In the genomic region with DNA sequence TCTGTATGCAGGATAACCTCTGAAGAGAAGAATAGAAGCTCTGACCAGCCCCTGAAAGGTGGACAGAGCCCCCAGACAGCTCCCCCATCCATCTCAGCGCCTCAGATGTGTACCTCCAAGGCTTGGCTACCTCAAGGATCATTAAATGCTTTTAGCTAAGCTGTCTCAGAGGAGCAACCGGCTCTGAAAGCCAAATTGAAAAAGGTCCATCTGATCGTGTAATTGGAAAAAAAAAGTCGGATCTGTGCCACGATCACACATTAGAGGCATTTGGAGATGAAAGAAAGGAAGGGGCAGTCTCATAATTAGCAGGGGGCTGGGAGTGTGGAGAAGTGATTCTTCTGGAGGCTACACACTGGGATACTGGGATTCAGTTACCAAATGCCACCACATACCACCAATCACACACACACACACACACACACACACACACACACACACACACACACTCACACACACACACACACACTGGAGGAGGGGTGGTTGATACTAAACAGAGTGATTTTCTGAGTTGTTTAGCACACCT, we compare ENCODE assay signal across 24 mouse cellular contexts.
A peak's percentile ranks its signal among the peaks of the same experiment; 100 is the strongest.
DNase-seq lines count a peak whose midpoint lies in the region; ATAC-seq and TF ChIP-seq lines count a peak whose summit lies in the region.
"Had no signal": no experiment of that assay in that cellular context is flagged by ENCODE, and none has a peak within 500 bp of the region (broad histone marks: within the 10 kb centered on the region; RNA-seq: fewer than 3 reads in every experiment).

No protein-coding gene starts in this region.

- no peak overlapping the region for H3K4me3 ChIP-seq in forebrain, embryonic 15.5 days
- H3K4me3 ChIP-seq: embryonic facial prominence, embryonic 12.5 days; heart, embryonic 10.5 days; hindbrain, embryonic 13.5 days; intestine, embryonic 15.5 days had no signal

- TF ChIP-seq POLR2A in brain, embryonic 14.5 days (IDR thresholded peaks at IDR 0.05; ENCODE audit: borderline replicate concordance, extremely low read depth, insufficient read depth, insufficient read length, poor library complexity, severe bottlenecking) = no peak

- H3K4me2 ChIP-seq in forebrain, embryonic 15.5 days (replicated peaks) = no peak overlapping the region
- H3K4me2 ChIP-seq: embryonic facial prominence, embryonic 12.5 days; hindbrain, embryonic 13.5 days; intestine, embryonic 15.5 days had no signal

- peak overlapping the region; percentile 20; the same call in 1 of the 2 replicates for H3K27ac ChIP-seq in forebrain, embryonic 15.5 days (replicated peaks)
- H3K27ac ChIP-seq: embryonic facial prominence, embryonic 12.5 days; heart, embryonic 10.5 days; hindbrain, embryonic 13.5 days; intestine, embryonic 15.5 days had no signal

- WGBS in forebrain, embryonic 15.5 days = 14% methylated on average over 5 of the region's 5 CpGs

- H3K36me3 ChIP-seq in forebrain, embryonic 15.5 days = no peaks in the 10 kb centered on the region
- H3K36me3 ChIP-seq: embryonic facial prominence, embryonic 12.5 days; G1E; heart, embryonic 10.5 days; hindbrain, embryonic 13.5 days; intestine, embryonic 15.5 days had no signal

- peak; percentile 28 to 47 for DNase-seq in cerebellum, postnatal 10 days
- no peak for DNase-seq in cerebellum, postnatal 36 days
- DNase-seq in layer of hippocampus, postnatal 10 days (ENCODE audit: low spot score in 2 of 2) = peak; percentile 6 to 16
- no peak for DNase-seq in layer of hippocampus, adult 9-11 months
- peak; percentile 88 for DNase-seq in brain, embryonic 14.5 days (ENCODE audit: low read depth)
- no peak for DNase-seq in kidney, adult 8-10 months
- no peak for DNase-seq in right cerebral cortex, postnatal 36 days (ENCODE audit: low spot score in 2 of 2)
- DNase-seq: adrenal gland, adult 8-10 months; adrenal gland, postnatal 36 days; B cell, adult 2 months; cerebellum, adult 11 months; cerebellum, adult 8-10 months; embryo, embryonic 11 days; gastrocnemius, postnatal 10 days; heart, adult 18-20 months; heart, postnatal 10 days; heart, postnatal 4 days had no signal

- no peaks in the 10 kb centered on the region for H3K9me3 ChIP-seq in forebrain, embryonic 15.5 days
- H3K9me3 ChIP-seq: embryonic facial prominence, embryonic 12.5 days; heart, embryonic 10.5 days; hindbrain, embryonic 13.5 days; intestine, embryonic 15.5 days had no signal

- H3K9ac ChIP-seq in forebrain, embryonic 15.5 days (replicated peaks) = no peak overlapping the region
- H3K9ac ChIP-seq: embryonic facial prominence, embryonic 12.5 days; hindbrain, embryonic 13.5 days; intestine, embryonic 15.5 days had no signal

- no peaks in the 10 kb centered on the region for H3K27me3 ChIP-seq in forebrain, embryonic 15.5 days
- H3K27me3 ChIP-seq: embryonic facial prominence, embryonic 12.5 days; hindbrain, embryonic 13.5 days; intestine, embryonic 15.5 days had no signal

- no peak for TF ChIP-seq CTCF in brain, embryonic 14.5 days (IDR thresholded peaks at IDR 0.05; ENCODE audit: borderline replicate concordance, extremely low read depth, insufficient read depth, insufficient read length)

- H3K4me1 ChIP-seq in forebrain, embryonic 15.5 days = peaks cover 12% of the 10 kb centered on the region
- H3K4me1 ChIP-seq: heart, embryonic 10.5 days; intestine, embryonic 15.5 days had no signal

- peak; percentile 57; the same call in 1 of the 2 replicates for ATAC-seq in forebrain, embryonic 15.5 days (replicated peaks)
- ATAC-seq: CD4-positive, CD25-positive, alpha-beta regulatory T cell, adult 4 months; intestine, embryonic 15.5 days had no signal

Comparison
In these comparisons a context has a peak if more than half of its experiments do, and no peak if none do; other contexts are left out.
1. DNase-seq: peak in cerebellum, postnatal 10 days (2 of 2), layer of hippocampus, postnatal 10 days (2 of 2) and brain, embryonic 14.5 days (single experiment); none in cerebellum, postnatal 36 days (0 of 2), layer of hippocampus, adult 9-11 months (single experiment), kidney, adult 8-10 months (0 of 2) and right cerebral cortex, postnatal 36 days (0 of 2).